Mouse (Mus musculus): ENCODE results near the gene Fam131a. TPM values are rescaled to one million over a fixed set of nuclear protein-coding genes. Genes with fewer than 3 reads are reported as not detected.
"Not testable (repeated sequence)": the region's sequence is repeated elsewhere in the genome, so short reads cannot be mapped to it uniquely, and the experiment has no call there.

Gene Fam131a
- 7.0 and 7.2 TPM in 2 replicates for polyA plus RNA-seq (2015; fragmentation: Nextera tagmentation; extraction: Ambion mirVana)

GRCm38 (mm10) chr16:20693111-20693701 is at the start of gene Fam131a:
Gene Fam131a, plus strand, starts transcription at chr16:20693241.
- Histone ChIP-seq H3K27ac (peak within 1 kb of the TSS; percentile 87), H3K27me3 (peaks cover 6% of the 10 kb centered on the region; the same call in 1 of the 2 replicates), H3K9ac (peak within 1 kb of the TSS; percentile 75), H3K4me2 (peak within 1 kb of the TSS; percentile 83), H3K4me3 (peak within 1 kb of the TSS; percentile 63), H3K4me1 (peaks cover 29% of the 10 kb centered on the region), H3K36me3 (peaks cover 39% of the 10 kb centered on the region), H3K9me3 (no peaks in the 10 kb centered on the region)
- WGBS: under 1% methylated on average over 35 of the region's 37 CpGs
- peak; percentile 86 for ATAC-seq (ENCODE audit: insufficient number of reproducible peaks, insufficient read depth, low FRiP score, low TSS enrichment, low read depth)

- H3K27me3 ChIP-seq: no peaks in the 10 kb centered on the region
- ATAC-seq (ENCODE audit: insufficient number of reproducible peaks, insufficient read depth, low FRiP score, low TSS enrichment, low read depth): no peak
These were observed 49.1 kb upstream of the Fam131a start for GRCm38 (mm10) chr16:20643911-20644310.

GRCm38 (mm10) chr16:20651076-20651946 is 41.7 kb upstream of the Fam131a start, which contains the start of gene Psmd2:
Gene Psmd2, plus strand, starts transcription at chr16:20651652.
- H3K4me2 ChIP-seq: peak within 1 kb of the TSS; percentile 93
- no peaks in the 10 kb centered on the region for H3K27me3 ChIP-seq
- no peaks in the 10 kb centered on the region for H3K9me3 ChIP-seq
- H3K4me3 ChIP-seq: peak within 1 kb of the TSS; percentile 92
- H3K36me3 ChIP-seq: peaks cover 22% of the 10 kb centered on the region
- peak; percentile 85 for ATAC-seq (ENCODE audit: insufficient number of reproducible peaks, insufficient read depth, low FRiP score, low TSS enrichment, low read depth)
- peak within 1 kb of the TSS; percentile 81 for H3K27ac ChIP-seq
- peak within 1 kb of the TSS; percentile 95 for H3K9ac ChIP-seq
- 2% methylated on average over 46 of the region's 46 CpGs for WGBS
- H3K4me1 ChIP-seq: peaks cover 17% of the 10 kb centered on the region

More at GRCm38 (mm10) chr16:20643911-20644310, 49.1 kb upstream of the Fam131a start:
- 80% methylated on average over 7 of the region's 7 CpGs for WGBS
- H3K4me3 ChIP-seq: no peak overlapping the region
- H3K4me2 ChIP-seq: no peak overlapping the region
- H3K27ac ChIP-seq: no peak overlapping the region
- H3K9ac ChIP-seq: 0 out of 2 replicates have a peak overlapping the region, but pooled peaks have one; percentile 21
- peaks cover 3% of the 10 kb centered on the region; the same call in 1 of the 2 replicates for H3K4me1 ChIP-seq
- H3K9me3 ChIP-seq: no peaks in the 10 kb centered on the region
- H3K36me3 ChIP-seq: no peaks in the 10 kb centered on the region

GRCm38 (mm10) chr16:20651947-20652310 is 41.1 kb upstream of the Fam131a start:
- Histone ChIP-seq H3K4me2 (peak overlapping the region; percentile 93), H3K36me3 (peaks cover 28% of the 10 kb centered on the region), H3K9me3 (no peaks in the 10 kb centered on the region), H3K27ac (peak overlapping the region; percentile 81; the same call in 1 of the 2 replicates), H3K9ac (peak overlapping the region; percentile 95), H3K4me1 (peaks cover 17% of the 10 kb centered on the region), H3K27me3 (no peaks in the 10 kb centered on the region), H3K4me3 (peak overlapping the region; percentile 92)
- ATAC-seq (ENCODE audit: insufficient number of reproducible peaks, insufficient read depth, low FRiP score, low TSS enrichment, low read depth): no peak
- 9% methylated on average over 12 of the region's 12 CpGs for WGBS

- Histone ChIP-seq H3K27me3 (no peaks in the 10 kb centered on the region), H3K4me3 (no peak overlapping the region), H3K27ac (no peak overlapping the region), H3K4me1 (peaks cover 17% of the 10 kb centered on the region), H3K9ac (peak overlapping the region; percentile 95; the same call in 1 of the 2 replicates), H3K4me2 (0 out of 2 replicates have a peak overlapping the region, but pooled peaks have one; percentile 93), H3K36me3 (peaks cover 42% of the 10 kb centered on the region), H3K9me3 (no peaks in the 10 kb centered on the region)
- ATAC-seq (ENCODE audit: insufficient number of reproducible peaks, insufficient read depth, low FRiP score, low TSS enrichment, low read depth): no peak
- 56% methylated on average over 2 of the region's 2 CpGs for WGBS
These were observed 39.7 kb upstream of the Fam131a start for GRCm38 (mm10) chr16:20653315-20653714.

- Histone ChIP-seq H3K36me3 (peaks cover 85% of the 10 kb centered on the region), H3K27ac (no peak overlapping the region), H3K4me2 (no peak overlapping the region), H3K4me3 (no peak overlapping the region), H3K9ac (no peak overlapping the region), H3K9me3 (no peaks in the 10 kb centered on the region), H3K27me3 (no peaks in the 10 kb centered on the region), H3K4me1 (peaks cover 7% of the 10 kb centered on the region)
- WGBS: 94% methylated on average over 4 of the region's 4 CpGs
- no peak for ATAC-seq (ENCODE audit: insufficient number of reproducible peaks, insufficient read depth, low FRiP score, low TSS enrichment, low read depth)
These were observed 35.4 kb upstream of the Fam131a start for GRCm38 (mm10) chr16:20657661-20658060.

- not testable (repeated sequence) for H3K27ac ChIP-seq; H3K9ac ChIP-seq; H3K27me3 ChIP-seq; H3K4me3 ChIP-seq; ATAC-seq (ENCODE audit: insufficient number of reproducible peaks, insufficient read depth, low FRiP score, low TSS enrichment, low read depth); H3K4me1 ChIP-seq; H3K4me2 ChIP-seq; H3K9me3 ChIP-seq
- WGBS: 85% methylated on average over 4 of the region's 6 CpGs
- peaks cover 13% of the 10 kb centered on the region for H3K36me3 ChIP-seq
These were observed 25.0 kb upstream of the Fam131a start, which contains the start of gene Eif4g1 for GRCm38 (mm10) chr16:20668013-20668412. Gene Eif4g1, plus strand, starts transcription at chr16:20668313.

GRCm38 (mm10) chr16:20670291-20670690 is 22.8 kb upstream of the Fam131a start:
- H3K4me3 ChIP-seq: no peak overlapping the region
- H3K4me1 ChIP-seq: peaks cover 22% of the 10 kb centered on the region
- H3K4me2 ChIP-seq: no peak overlapping the region
- no peak overlapping the region for H3K9ac ChIP-seq
- no peak overlapping the region for H3K27ac ChIP-seq
- peaks cover 8% of the 10 kb centered on the region for H3K36me3 ChIP-seq
- H3K27me3 ChIP-seq: no peaks in the 10 kb centered on the region
- no peak for ATAC-seq (ENCODE audit: insufficient number of reproducible peaks, insufficient read depth, low FRiP score, low TSS enrichment, low read depth)
- no peaks in the 10 kb centered on the region for H3K9me3 ChIP-seq
- WGBS: 83% methylated on average over 3 of the region's 3 CpGs

GRCm38 (mm10) chr16:20671886-20672285 is 21.2 kb upstream of the Fam131a start:
- H3K27ac ChIP-seq: no peak overlapping the region
- no peaks in the 10 kb centered on the region for H3K27me3 ChIP-seq
- no peak for ATAC-seq (ENCODE audit: insufficient number of reproducible peaks, insufficient read depth, low FRiP score, low TSS enrichment, low read depth)

GRCm38 (mm10) chr16:20672500-20672902 is 20.5 kb upstream of the Fam131a start:
- under 1% methylated on average over 38 of the region's 38 CpGs for WGBS
- peak overlapping the region; percentile 94 for H3K4me3 ChIP-seq
- peak overlapping the region; percentile 96 for H3K9ac ChIP-seq
- H3K9me3 ChIP-seq: no peaks in the 10 kb centered on the region
- H3K36me3 ChIP-seq: peaks cover 30% of the 10 kb centered on the region
- peak overlapping the region; percentile 98 for H3K4me2 ChIP-seq
- no peaks in the 10 kb centered on the region for H3K27me3 ChIP-seq
- peak; percentile 95 for ATAC-seq (ENCODE audit: insufficient number of reproducible peaks, insufficient read depth, low FRiP score, low TSS enrichment, low read depth)
- H3K27ac ChIP-seq: peak overlapping the region; percentile 92
- peaks cover 26% of the 10 kb centered on the region for H3K4me1 ChIP-seq

More at GRCm38 (mm10) chr16:20671886-20672285, 21.2 kb upstream of the Fam131a start:
- peak overlapping the region; percentile 94 for H3K4me3 ChIP-seq
- 0 out of 2 replicates have a peak overlapping the region, but pooled peaks have one; percentile 44 for H3K9ac ChIP-seq
- WGBS: 23% methylated on average over 6 of the region's 6 CpGs
- H3K4me1 ChIP-seq: peaks cover 25% of the 10 kb centered on the region
- H3K36me3 ChIP-seq: peaks cover 24% of the 10 kb centered on the region
- H3K9me3 ChIP-seq: no peaks in the 10 kb centered on the region
- peak overlapping the region; percentile 98 for H3K4me2 ChIP-seq

GRCm38 (mm10) chr16:20672965-20673705 is 19.9 kb upstream of the Fam131a start:
- Histone ChIP-seq H3K4me3 (peak overlapping the region; percentile 94), H3K27ac (peak overlapping the region; percentile 92), H3K4me2 (peak overlapping the region; percentile 98), H3K9me3 (no peaks in the 10 kb centered on the region), H3K36me3 (peaks cover 37% of the 10 kb centered on the region), H3K27me3 (no peaks in the 10 kb centered on the region), H3K4me1 (peaks cover 30% of the 10 kb centered on the region), H3K9ac (peak overlapping the region; percentile 96)
- WGBS: under 1% methylated on average over 55 of the region's 78 CpGs
- peak; percentile 69 for ATAC-seq (ENCODE audit: insufficient number of reproducible peaks, insufficient read depth, low FRiP score, low TSS enrichment, low read depth)

Measured in embryonic facial prominence, embryonic 13.5 days (tissue).